Mouse (Mus musculus): ENCODE measurements at regions not wholly inside any gene's neighbourhood (a gene's known extent, or its start where the extent isn't known, plus 50 kb on each side); places are given as distances from the start of the nearest gene placed in this dataset.

GRCm38 (mm10) chr3:37936251-37936931, 212.1 kb upstream of the Gm5148 start:
- WGBS: 31% methylated on average over 12 of the region's 12 CpGs
- no peak overlapping the region for H3K4me3 ChIP-seq (ENCODE audit: low read depth, low read length)
- H3K9ac ChIP-seq (ENCODE audit: low read depth, low read length): no peak overlapping the region
- no peak for ATAC-seq
- H3K27me3 ChIP-seq (replicated peaks; ENCODE audit: control insufficient read depth, insufficient read depth, low read length): no peaks in the 10 kb centered on the region
- TF ChIP-seq CTCF (IDR thresholded peaks at IDR 0.05; ENCODE audit: low read depth): no peak
- H3K9me3 ChIP-seq (ENCODE audit: control insufficient read depth): no peaks in the 10 kb centered on the region
- no peaks in the 10 kb centered on the region for H3K36me3 ChIP-seq (ENCODE audit: control insufficient read depth, insufficient read depth)
- peak overlapping the region; percentile 57 for H3K4me2 ChIP-seq (replicated peaks; ENCODE audit: low read depth)
- no peak overlapping the region; the same call in 1 of the 2 replicates for H3K27ac ChIP-seq (ENCODE audit: low read depth, low read length)
- peaks cover 18% of the 10 kb centered on the region for H3K4me1 ChIP-seq (replicated peaks; ENCODE audit: control insufficient read depth, insufficient read depth, low read length)

GRCm38 (mm10) chr3:37934905-37935708, 210.8 kb upstream of the Gm5148 start:
- Histone ChIP-seq H3K4me3 (ENCODE audit: low read depth, low read length) (no peak overlapping the region), H3K4me2 (replicated peaks; ENCODE audit: low read depth) (no peak overlapping the region; the same call in 1 of the 2 replicates), H3K9ac (ENCODE audit: low read depth, low read length) (no peak overlapping the region), H3K27ac (ENCODE audit: low read depth, low read length) (no peak overlapping the region), H3K36me3 (ENCODE audit: control insufficient read depth, insufficient read depth) (no peaks in the 10 kb centered on the region), H3K4me1 (replicated peaks; ENCODE audit: control insufficient read depth, insufficient read depth, low read length) (peaks cover 18% of the 10 kb centered on the region), H3K27me3 (replicated peaks; ENCODE audit: control insufficient read depth, insufficient read depth, low read length) (no peaks in the 10 kb centered on the region), H3K9me3 (ENCODE audit: control insufficient read depth) (no peaks in the 10 kb centered on the region)
- no peak for TF ChIP-seq CTCF (IDR thresholded peaks at IDR 0.05; ENCODE audit: low read depth)
- 26% methylated on average over 10 of the region's 10 CpGs for WGBS
- no peak for ATAC-seq

- H3K4me3 ChIP-seq (ENCODE audit: low read depth, low read length): no peak overlapping the region
- TF ChIP-seq CTCF (IDR thresholded peaks at IDR 0.05; ENCODE audit: low read depth): no peak
- H3K4me2 ChIP-seq (replicated peaks; ENCODE audit: low read depth): no peak overlapping the region
- no peak overlapping the region for H3K9ac ChIP-seq (ENCODE audit: low read depth, low read length)
- H3K36me3 ChIP-seq (ENCODE audit: control insufficient read depth, insufficient read depth): no peaks in the 10 kb centered on the region
- H3K27ac ChIP-seq (ENCODE audit: low read depth, low read length): no peak overlapping the region
- peaks cover 18% of the 10 kb centered on the region for H3K4me1 ChIP-seq (replicated peaks; ENCODE audit: control insufficient read depth, insufficient read depth, low read length)
- H3K9me3 ChIP-seq (ENCODE audit: control insufficient read depth): no peaks in the 10 kb centered on the region
- ATAC-seq: no peak
- no peaks in the 10 kb centered on the region for H3K27me3 ChIP-seq (replicated peaks; ENCODE audit: control insufficient read depth, insufficient read depth, low read length)
- WGBS: 92% methylated on average over 2 of the region's 2 CpGs
Measured at GRCm38 (mm10) chr3:37934236-37934635, 209.9 kb upstream of the Gm5148 start.

GRCm38 (mm10) chr3:37928731-37929130, 204.4 kb upstream of the Gm5148 start:
- Histone ChIP-seq H3K36me3 (ENCODE audit: control insufficient read depth, insufficient read depth) (no peaks in the 10 kb centered on the region), H3K27ac (ENCODE audit: low read depth, low read length) (no peak overlapping the region), H3K9me3 (ENCODE audit: control insufficient read depth) (no peaks in the 10 kb centered on the region), H3K9ac (ENCODE audit: low read depth, low read length) (no peak overlapping the region), H3K27me3 (replicated peaks; ENCODE audit: control insufficient read depth, insufficient read depth, low read length) (no peaks in the 10 kb centered on the region), H3K4me3 (ENCODE audit: low read depth, low read length) (no peak overlapping the region), H3K4me2 (replicated peaks; ENCODE audit: low read depth) (no peak overlapping the region), H3K4me1 (replicated peaks; ENCODE audit: control insufficient read depth, insufficient read depth, low read length) (no peaks in the 10 kb centered on the region)
- TF ChIP-seq CTCF (IDR thresholded peaks at IDR 0.05; ENCODE audit: low read depth): no peak
- ATAC-seq: no peak
- 83% methylated on average over 6 of the region's 6 CpGs for WGBS

GRCm38 (mm10) chr3:37919450-37920156, 195.3 kb upstream of the Gm5148 start:
- H3K27ac ChIP-seq (ENCODE audit: low read depth, low read length): no peak overlapping the region
- H3K27me3 ChIP-seq (replicated peaks; ENCODE audit: control insufficient read depth, insufficient read depth, low read length): no peaks in the 10 kb centered on the region
- H3K4me3 ChIP-seq (ENCODE audit: low read depth, low read length): no peak overlapping the region
- H3K4me2 ChIP-seq (replicated peaks; ENCODE audit: low read depth): no peak overlapping the region
- ATAC-seq: no peak
- 74% methylated on average over 4 of the region's 4 CpGs for WGBS
- H3K4me1 ChIP-seq (replicated peaks; ENCODE audit: control insufficient read depth, insufficient read depth, low read length): no peaks in the 10 kb centered on the region
- TF ChIP-seq CTCF (IDR thresholded peaks at IDR 0.05; ENCODE audit: low read depth): peak; percentile 49
- H3K9ac ChIP-seq (ENCODE audit: low read depth, low read length): no peak overlapping the region
- no peaks in the 10 kb centered on the region for H3K36me3 ChIP-seq (ENCODE audit: control insufficient read depth, insufficient read depth)
- no peaks in the 10 kb centered on the region for H3K9me3 ChIP-seq (ENCODE audit: control insufficient read depth)
